Comparison of ENCODE assay signal across 9 mouse cellular contexts in the genomic region with DNA sequence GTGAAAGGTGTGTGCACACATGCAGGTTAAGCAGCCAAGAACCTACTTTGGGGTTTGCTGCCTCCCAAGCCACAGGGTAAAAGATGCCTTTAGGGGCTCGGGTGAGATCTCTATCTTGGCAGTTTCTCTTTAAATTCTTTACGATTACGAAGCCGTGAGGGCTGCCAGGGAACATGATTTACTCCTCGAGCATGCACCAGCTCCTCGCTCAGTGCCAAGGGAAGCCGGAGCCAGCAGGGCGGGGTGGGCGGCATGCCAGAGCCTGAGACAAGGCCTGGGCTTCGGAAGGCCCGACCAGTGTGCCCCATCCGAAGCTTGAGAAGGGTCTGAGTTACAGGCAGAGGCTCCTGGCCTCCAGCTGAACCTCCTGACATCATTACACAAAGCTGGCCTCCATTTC. TPM values are rescaled to one million over a fixed set of nuclear protein-coding genes. Genes with fewer than 3 reads are reported as not detected.
A peak's percentile ranks its signal among the peaks of the same experiment; 100 is the strongest.
DNase-seq lines count a peak whose midpoint lies in the region; ATAC-seq and TF ChIP-seq lines count a peak whose summit lies in the region.
"Had no signal": no experiment of that assay in that cellular context is flagged by ENCODE, and none has a peak within 500 bp of the region (broad histone marks: within the 10 kb centered on the region; RNA-seq: fewer than 3 reads in every experiment).

No protein-coding gene starts in this region.

- H3K27ac ChIP-seq in limb, embryonic 11.5 days (replicated peaks; ENCODE audit: low read depth, low read length) = peak overlapping the region; percentile 36; the same call in 1 of the 2 replicates
- H3K27ac ChIP-seq in liver, embryonic 11.5 days (ENCODE audit: low read depth, low read length) = no peak overlapping the region
- H3K27ac ChIP-seq: liver, embryonic 15.5 days had no signal

- peak; percentile 29 for ATAC-seq in Patski
- no peak for ATAC-seq in limb, embryonic 11.5 days (ENCODE audit: insufficient number of reproducible peaks, low FRiP score, low TSS enrichment, low read depth)
- ATAC-seq in liver, embryonic 11.5 days (replicated peaks; ENCODE audit: low FRiP score) = no peak

- H3K9me3 ChIP-seq in limb, embryonic 11.5 days (ENCODE audit: control insufficient read depth, low read length) = no peaks in the 10 kb centered on the region
- no peaks in the 10 kb centered on the region for H3K9me3 ChIP-seq in liver, embryonic 11.5 days (ENCODE audit: control insufficient read depth, low read length)
- H3K9me3 ChIP-seq: liver, embryonic 15.5 days had no signal

- peaks cover 9% of the 10 kb centered on the region for H3K36me3 ChIP-seq in limb, embryonic 11.5 days (ENCODE audit: control insufficient read depth, insufficient read depth, low read length)
- no peaks in the 10 kb centered on the region for H3K36me3 ChIP-seq in liver, embryonic 11.5 days (ENCODE audit: control insufficient read depth, insufficient read depth, low read length)
- H3K36me3 ChIP-seq: liver, embryonic 15.5 days had no signal

- H3K9ac ChIP-seq in limb, embryonic 11.5 days (ENCODE audit: low read length) = no peak overlapping the region
- H3K9ac ChIP-seq in liver, embryonic 11.5 days (ENCODE audit: low read depth, low read length) = no peak overlapping the region
- H3K9ac ChIP-seq: liver, embryonic 15.5 days had no signal

- no peak overlapping the region for H3K4me2 ChIP-seq in limb, embryonic 11.5 days (ENCODE audit: low read depth, severe bottlenecking)
- no peak overlapping the region for H3K4me2 ChIP-seq in liver, embryonic 11.5 days
- H3K4me2 ChIP-seq: liver, embryonic 15.5 days had no signal

- peak; percentile 89 for DNase-seq in Patski (ENCODE audit: low read depth, low spot score)
- peak; percentile 88 for DNase-seq in cerebellum, adult 11-12 months
- peak; percentile 81 for DNase-seq in gastrocnemius, postnatal 10 days
- DNase-seq in kidney, adult 8-10 months = peak; percentile 66 to 67
- no peak for DNase-seq in limb, embryonic 11.5 days (ENCODE audit: low spot score)
- peak; percentile 77 for DNase-seq in ovary, postnatal 36 days (ENCODE audit: low spot score)
- no peak for DNase-seq in liver, embryonic 11.5 days (ENCODE audit: low spot score)
- no peak for DNase-seq in spleen, postnatal 36 days (ENCODE audit: low spot score in 2 of 2)

- peaks cover 94% of the 10 kb centered on the region for H3K4me1 ChIP-seq in limb, embryonic 11.5 days (ENCODE audit: control insufficient read depth, insufficient read depth, low read length)
- peaks cover 53% of the 10 kb centered on the region for H3K4me1 ChIP-seq in liver, embryonic 11.5 days (replicated peaks; ENCODE audit: control insufficient read depth, insufficient read depth, low read length)
- H3K4me1 ChIP-seq: liver, embryonic 15.5 days had no signal

- in situ Hi-C loops in Patski (cut with MboI; ENCODE audit: low pct_unique_long_range_greater_than_20kb) = loop anchor here (25.0 kb wide), 1 partner anchor 389 kb away; no protein-coding TSS in a partner anchor

- POLR2A ChIA-PET in Patski (lab: Charles Lee) = interaction anchor here (1.0 to 2.7 kb wide), 4 partner anchors 12 to 38 kb away, joined by 4 to 12 read pairs (median 4); no protein-coding TSS in a partner anchor

- CTCF ChIA-PET in Patski (lab: Charles Lee) = interaction anchor here (0.8 to 1.7 kb wide), 7 partner anchors 9 to 57 kb away, joined by 3 to 9 read pairs (median 3); partner anchors contain the start of gene Sema3f

- no peak for TF ChIP-seq CTCF in Patski (IDR thresholded peaks at IDR 0.05)

- H3K27me3 ChIP-seq in Patski = no peaks in the 10 kb centered on the region
- no peaks in the 10 kb centered on the region for H3K27me3 ChIP-seq in limb, embryonic 11.5 days (ENCODE audit: control insufficient read depth, insufficient read depth, low read length)
- H3K27me3 ChIP-seq in liver, embryonic 11.5 days (replicated peaks; ENCODE audit: control insufficient read depth, insufficient read depth, low read length) = peaks cover 31% of the 10 kb centered on the region

- 50% methylated on average over 12 of the region's 12 CpGs for WGBS in limb, embryonic 11.5 days
- 74% methylated on average over 12 of the region's 12 CpGs for WGBS in liver, embryonic 11.5 days

- no peak overlapping the region for H3K4me3 ChIP-seq in limb, embryonic 11.5 days (ENCODE audit: low read depth, low read length)
- no peak overlapping the region for H3K4me3 ChIP-seq in liver, embryonic 11.5 days (ENCODE audit: low read depth, low read length)
- H3K4me3 ChIP-seq: liver, embryonic 15.5 days had no signal

RNA-seq across cellular contexts. Expression of gene Sema3f, which starts 8.7 kb away (rescaled TPM):
- 272 TPM for polyA plus RNA-seq in Patski (2021)
- total RNA-seq in gastrocnemius, postnatal 10 days (2021) = 10 to 100 TPM; 11.9 to 18.0 TPM
- 27.4 and 32.5 TPM in 2 replicates for polyA plus RNA-seq in limb, embryonic 11.5 days (2014; fragmentation: Nextera tagmentation; extraction: Ambion mirVana)
- polyA plus RNA-seq in liver, embryonic 11.5 days (2014; fragmentation: Nextera tagmentation; extraction: Ambion mirVana) = 5.9 and 6.2 TPM in 2 replicates

RNA-seq across cellular contexts. Expression of gene Gnat1, which starts 22.1 kb away (rescaled TPM):
- 2.2 TPM for polyA plus RNA-seq in Patski (2021)
- total RNA-seq in gastrocnemius, postnatal 10 days (2021) = not detected
- 1.7 and 1.8 TPM in 2 replicates for polyA plus RNA-seq in limb, embryonic 11.5 days (2014; fragmentation: Nextera tagmentation; extraction: Ambion mirVana)
- 4.7 and 5.0 TPM in 2 replicates for polyA plus RNA-seq in liver, embryonic 11.5 days (2014; fragmentation: Nextera tagmentation; extraction: Ambion mirVana)

RNA-seq across cellular contexts. Expression of gene Slc38a3, which starts 32.3 kb away (rescaled TPM):
- polyA plus RNA-seq in Patski (2021) = 0.13 TPM
- 10 to 100 TPM; 17.6 to 20.4 TPM for total RNA-seq in gastrocnemius, postnatal 10 days (2021)
- polyA plus RNA-seq in limb, embryonic 11.5 days (2014; fragmentation: Nextera tagmentation; extraction: Ambion mirVana) = 3.4 and 4.1 TPM in 2 replicates
- 3.9 and 4.0 TPM in 2 replicates for polyA plus RNA-seq in liver, embryonic 11.5 days (2014; fragmentation: Nextera tagmentation; extraction: Ambion mirVana)

Comparison
In these comparisons a context has a peak if more than half of its experiments do, and no peak if none do; other contexts are left out.
1. DNase-seq: peak in Patski (single experiment), cerebellum, adult 11-12 months (single experiment), gastrocnemius, postnatal 10 days (single experiment), kidney, adult 8-10 months (2 of 2) and ovary, postnatal 36 days (single experiment); none in limb, embryonic 11.5 days (single experiment), liver, embryonic 11.5 days (single experiment) and spleen, postnatal 36 days (0 of 2).